Comparison of ENCODE assay signal across 21 mouse cellular contexts in genomic region chr5:117452013-117452412, GRCm38 (mm10). TPM values are rescaled to one million over a fixed set of nuclear protein-coding genes. Genes with fewer than 3 reads are reported as not detected.
A peak's percentile ranks its signal among the peaks of the same experiment; 100 is the strongest.
DNase-seq lines count a peak whose midpoint lies in the region; ATAC-seq and TF ChIP-seq lines count a peak whose summit lies in the region.
"Had no signal": no experiment of that assay in that cellular context is flagged by ENCODE, and none has a peak within 500 bp of the region (broad histone marks: within the 10 kb centered on the region; RNA-seq: fewer than 3 reads in every experiment).

No protein-coding gene starts in this region.

- no peak overlapping the region for H3K9ac ChIP-seq in liver, postnatal 0 days (replicated peaks)
- H3K9ac ChIP-seq in MEL (ENCODE audit: control insufficient read depth, low read depth, low read length, poor library complexity, severe bottlenecking) = no peak overlapping the region
- H3K9ac ChIP-seq: embryonic facial prominence, embryonic 12.5 days; forebrain, embryonic 13.5 days; forebrain, embryonic 15.5 days; forebrain, postnatal 0 days had no signal

- TF ChIP-seq EP300 in liver, postnatal 0 days (IDR thresholded peaks at IDR 0.05; ENCODE audit: low read depth) = no peak
- TF ChIP-seq EP300 in MEL (IDR thresholded peaks at IDR 0.05; ENCODE audit: low read depth in 1 of 2, low read length in 2 of 2) = no peak

- no peaks in the 10 kb centered on the region for H3K36me3 ChIP-seq in liver, postnatal 0 days (replicated peaks; ENCODE audit: insufficient read depth, low read length)
- H3K36me3 ChIP-seq in MEL (ENCODE audit: control insufficient read depth in 1 of 2, insufficient read depth in 2 of 2, low read length in 2 of 2) = no peaks in the 10 kb centered on the region
- H3K36me3 ChIP-seq: embryonic facial prominence, embryonic 10.5 days; embryonic facial prominence, embryonic 12.5 days; forebrain, embryonic 15.5 days; G1E had no signal

- H3K27ac ChIP-seq in liver, postnatal 0 days (ENCODE audit: low read depth) = no peak overlapping the region
- no peak overlapping the region for H3K27ac ChIP-seq in MEL (ENCODE audit: control insufficient read depth, low read depth, low read length)
- H3K27ac ChIP-seq: embryonic facial prominence, embryonic 10.5 days; embryonic facial prominence, embryonic 12.5 days; forebrain, embryonic 13.5 days; forebrain, embryonic 15.5 days had no signal

- TF ChIP-seq CTCF in liver, postnatal 0 days (IDR thresholded peaks at IDR 0.05; ENCODE audit: low read depth) = peak; percentile 16; the same call in 1 of the 2 replicates
- peak in 2 of 3 experiments; percentile 26 to 31; a peak in 3 of 6 replicates for TF ChIP-seq CTCF in MEL (IDR thresholded peaks at IDR 0.05 in 2 of 3, conservative IDR thresholded peaks at IDR 0.05 in 1 of 3; ENCODE audit: control insufficient read depth in 1 of 3, insufficient read depth in 1 of 3, low read depth in 2 of 3, low read length in 3 of 3, poor library complexity in 1 of 3, severe bottlenecking in 1 of 3)

- DNase-seq in liver, postnatal 0 days = no peak
- DNase-seq in liver (no peak), 416B (ENCODE audit: low read depth) (peak; percentile 35), MEL (ENCODE audit: low read depth, low spot score) (no peak)
- no peak for DNase-seq in heart, postnatal 25 days (ENCODE audit: low spot score)
- DNase-seq in kidney, adult 9 months = no peak
- DNase-seq: adrenal gland, adult 2 months; adrenal gland, postnatal 10 days; adrenal gland, postnatal 25 days; cerebellum, adult 11 months; cerebellum, adult 18-20 months; cerebellum, adult 8-10 months; cerebellum, adult 9-11 months; cerebellum, postnatal 14 days; cerebellum, postnatal 36 days; forebrain, postnatal 0 days had no signal

- H3K9me3 ChIP-seq in liver, postnatal 0 days (ENCODE audit: low read length) = no peaks in the 10 kb centered on the region
- no peaks in the 10 kb centered on the region for H3K9me3 ChIP-seq in MEL (replicated peaks; ENCODE audit: insufficient read depth, low read length)
- H3K9me3 ChIP-seq: embryonic facial prominence, embryonic 10.5 days; embryonic facial prominence, embryonic 12.5 days; forebrain, embryonic 13.5 days; forebrain, embryonic 15.5 days had no signal

- no peak for ATAC-seq in liver, postnatal 0 days
- ATAC-seq: forebrain, embryonic 13.5 days; forebrain, embryonic 15.5 days; forebrain, postnatal 0 days had no signal

- intact Hi-C loops in heart, postnatal 25 days (cut with DNase I) = no loop called here

- no peak for TF ChIP-seq POLR2A in MEL (IDR thresholded peaks at IDR 0.05; ENCODE audit: control insufficient read depth in 1 of 2, insufficient read depth in 1 of 2, low read depth in 1 of 2, low read length in 2 of 2, poor library complexity in 1 of 2)

- no peaks in the 10 kb centered on the region for H3K79me2 ChIP-seq in MEL (ENCODE audit: control insufficient read depth, insufficient read depth, low read length, poor library complexity)

- H3K4me1 ChIP-seq in liver, postnatal 0 days (ENCODE audit: insufficient read depth) = no peaks in the 10 kb centered on the region
- no peaks in the 10 kb centered on the region for H3K4me1 ChIP-seq in MEL (ENCODE audit: control insufficient read depth in 1 of 2, insufficient read depth in 2 of 2, low read length in 2 of 2)
- H3K4me1 ChIP-seq: embryonic facial prominence, embryonic 12.5 days; forebrain, embryonic 15.5 days had no signal

- no peaks in the 10 kb centered on the region for H3K27me3 ChIP-seq in liver, postnatal 0 days (ENCODE audit: insufficient read depth, low read length)
- H3K27me3 ChIP-seq in MEL (ENCODE audit: control insufficient read depth in 1 of 2, insufficient read depth in 2 of 2, low read length in 2 of 2) = no peaks in the 10 kb centered on the region
- H3K27me3 ChIP-seq: embryonic facial prominence, embryonic 12.5 days; forebrain, embryonic 13.5 days; forebrain, embryonic 15.5 days had no signal

- no peak overlapping the region for H3K4me2 ChIP-seq in liver, postnatal 0 days (ENCODE audit: low read depth, low read length)
- H3K4me2 ChIP-seq: embryonic facial prominence, embryonic 12.5 days; forebrain, embryonic 13.5 days; forebrain, embryonic 15.5 days had no signal

- TF ChIP-seq RAD21 in MEL (IDR thresholded peaks at IDR 0.05; ENCODE audit: low read depth, low read length) = no peak; the same call in none of the 2 replicates

- H3K4me3 ChIP-seq in liver, postnatal 0 days (ENCODE audit: low read depth, low read length) = no peak overlapping the region
- no peak overlapping the region for H3K4me3 ChIP-seq in MEL (ENCODE audit: control insufficient read depth in 1 of 2, insufficient read depth in 1 of 2, low read depth in 2 of 2, low read length in 2 of 2)
- H3K4me3 ChIP-seq: embryonic facial prominence, embryonic 10.5 days; embryonic facial prominence, embryonic 12.5 days; forebrain, embryonic 13.5 days; forebrain, embryonic 15.5 days had no signal

- WGBS in liver, postnatal 0 days (ENCODE audit: insufficient replicate concordance) = 76% methylated on average over 2 of the region's 2 CpGs

TF ChIP-seq in MEL, 35 proteins besides CTCF, POLR2A, EP300 and RAD21:
- no peak for TF ChIP-seq ZMIZ1 (IDR thresholded peaks at IDR 0.05; ENCODE audit: low read depth, low read length)
- peak; percentile 27; the same call in 1 of the 2 replicates for TF ChIP-seq SMC3 (IDR thresholded peaks at IDR 0.05; ENCODE audit: low read depth, low read length)

RNA-seq across cellular contexts. Expression of gene Ksr2, which starts 38.2 kb away (rescaled TPM):
- polyA plus RNA-seq in liver, postnatal 0 days (2015; fragmentation: Nextera tagmentation; extraction: Ambion mirVana) = 0.08 and 0.09 TPM in 2 replicates
- total RNA-seq in MEL (2012; rRNA removed) = not detected in 2 replicates
- not detected for polyA plus RNA-seq in MEL (2012; ENCODE audit: insufficient read depth in 1 of 2, insufficient read length in 2 of 2, low read depth in 1 of 2, low replicate concordance in 2 of 2, missing spikeins in 1 of 2)
- not detected for total RNA-seq in heart, postnatal 25 days (2021)
- polyA plus RNA-seq: G1E had no signal
